Mouse (Mus musculus) monocyte, adult 59 days (primary cell): ENCODE data around the gene Gm11060. TPM values are rescaled to one million over a fixed set of nuclear protein-coding genes. Genes with fewer than 3 reads are reported as not detected.

Experiments used
- total RNA-seq, 2 experiments: library from RNA; stranded (reverse); gene quantifications; one replicate each; pipeline ENCODE4 v1.2.4; 2023

Gm11060 gene
- total RNA-seq = not detected

GRCm38 (mm10) chr2:105091718-105092117, at the start of gene Gm11060:
Gm11060 (plus strand) TSS chr2:105092018.

GRCm38 (mm10) chr2:105126279-105126678, 34.5 kb downstream of the Gm11060 start, which contains the start of gene Wt1:
Wt1 (plus strand) TSS chr2:105126529.

Other genes with a start within 250 kb of the Gm11060 start
- gene Prrg4, start 242.1 kb upstream of the Gm11060 start, total RNA-seq = under 1 TPM; 0.61 to 0.76 TPM
- not detected for gene Ccdc73, start 224.2 kb upstream of the Gm11060 start, total RNA-seq
- gene Eif3m, start 74.9 kb upstream of the Gm11060 start, total RNA-seq = 100 to 1,000 TPM; 102 to 113 TPM
- 1 to 10 TPM in 1 of 2 experiments, not detected in 1; 1.0 TPM for gene Wt1, start 34.5 kb downstream of the Gm11060 start, total RNA-seq
- not detected for gene Them7, start 132.3 kb downstream of the Gm11060 start, total RNA-seq